Mouse (Mus musculus) small intestine, adult 10 weeks (tissue): Measurements from ENCODE around the gene Olfr1012. TPM values are rescaled to one million over a fixed set of nuclear protein-coding genes. Genes with fewer than 3 reads are reported as not detected.

Experiments
- polyA plus RNA-seq: library from polyadenylated mRNA; stranded (reverse); fragments of 350-450 nt; fragmentation: Illumina TruSeq; extraction: RNeasy Lipid Tissue Mini Kit (QIAGEN cat#74804); gene quantifications from one replicate; pipeline ENCODE4 v1.2.3, GENCODE M21; 2014; ENCODE audit warnings: low replicate concordance

The Olfr1012 gene
- polyA plus RNA-seq, result not detected

DNA sequence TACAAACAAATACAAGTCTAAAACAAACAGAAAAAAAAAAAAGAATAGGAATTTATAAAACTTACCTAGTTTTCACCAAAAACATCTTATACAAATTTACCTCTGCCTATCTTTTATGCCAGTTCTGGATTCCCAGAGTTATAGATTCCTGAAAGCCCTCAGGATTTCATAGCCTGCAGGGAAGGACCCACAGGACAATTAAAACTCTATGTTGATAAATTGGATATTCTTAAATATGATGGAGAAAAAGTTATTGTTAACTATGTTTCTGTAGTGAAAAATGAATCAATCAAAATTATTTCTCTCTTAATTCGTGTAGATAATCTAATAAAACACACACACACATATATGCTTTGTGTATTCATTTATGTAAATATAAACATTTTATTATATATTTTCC is at the start of gene Olfr1012:
TSS of gene Olfr1012 (minus strand) at position 101 of the 400 bp plus-strand sequence.

DNA sequence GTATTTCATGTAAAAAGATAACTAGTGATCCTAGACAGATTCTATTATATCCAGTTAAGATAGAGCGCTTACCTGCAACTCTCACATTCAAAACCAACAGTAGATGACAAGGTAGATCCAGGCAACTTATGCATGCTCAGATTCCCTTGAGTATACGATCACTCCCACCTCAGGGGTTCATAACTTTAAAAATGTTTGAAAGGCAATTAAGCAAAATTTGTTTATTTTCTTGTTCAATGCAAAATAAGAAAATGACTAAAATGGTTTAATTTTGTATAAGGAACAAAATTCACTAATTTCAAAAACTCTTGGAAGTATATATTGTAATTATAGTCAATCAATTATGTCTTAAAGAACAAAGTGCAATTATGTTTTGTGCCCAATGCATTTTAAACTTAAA is 39.9 kb upstream of the Olfr1012 start, which contains the start of gene Olfr1016:
TSS of gene Olfr1016 (minus strand) at position 101 of the 400 bp plus-strand sequence.

DNA sequence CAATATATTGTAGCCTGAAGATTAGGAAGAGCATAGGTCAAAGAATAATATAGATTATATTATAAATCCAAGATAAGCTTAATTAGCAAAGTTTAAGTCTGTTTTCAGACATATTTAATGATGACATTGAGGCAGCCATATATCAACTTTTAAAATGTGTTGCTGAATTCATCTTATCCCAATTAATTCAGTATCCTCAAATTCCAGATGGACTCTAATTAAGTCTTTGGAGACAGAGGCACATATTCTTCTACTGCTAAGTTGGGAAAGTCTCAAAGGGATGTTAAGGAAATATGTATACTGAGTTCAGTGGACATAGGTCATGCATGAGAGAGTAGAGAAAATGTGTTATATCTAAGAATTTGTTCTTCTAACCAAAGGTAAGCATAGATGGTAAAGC is 19.2 kb upstream of the Olfr1012 start, which contains the start of gene Olfr1015:
TSS of gene Olfr1015 (plus strand) at position 301 of the 400 bp plus-strand sequence.

DNA sequence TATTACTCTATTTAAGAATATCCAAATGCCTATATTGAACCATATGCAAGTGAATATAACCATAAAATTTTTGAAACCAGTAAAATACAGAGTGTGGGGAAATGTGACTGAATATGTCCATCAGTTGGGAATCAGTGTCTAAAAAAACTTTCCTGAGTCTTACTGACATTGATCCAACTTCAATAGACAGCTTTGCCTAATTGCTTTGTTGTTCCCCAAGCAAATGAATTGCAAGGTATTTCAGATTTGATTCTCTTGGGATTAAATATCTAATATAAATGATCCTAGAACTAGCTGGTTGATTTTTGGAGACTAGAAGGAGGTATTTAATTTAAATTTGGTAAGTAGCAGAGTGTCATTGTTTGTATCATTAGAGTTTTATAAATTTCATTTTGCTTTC is 9.8 kb upstream of the Olfr1012 start, which contains the start of gene Olfr1014:
TSS of gene Olfr1014 (plus strand) at position 301 of the 400 bp plus-strand sequence.

DNA sequence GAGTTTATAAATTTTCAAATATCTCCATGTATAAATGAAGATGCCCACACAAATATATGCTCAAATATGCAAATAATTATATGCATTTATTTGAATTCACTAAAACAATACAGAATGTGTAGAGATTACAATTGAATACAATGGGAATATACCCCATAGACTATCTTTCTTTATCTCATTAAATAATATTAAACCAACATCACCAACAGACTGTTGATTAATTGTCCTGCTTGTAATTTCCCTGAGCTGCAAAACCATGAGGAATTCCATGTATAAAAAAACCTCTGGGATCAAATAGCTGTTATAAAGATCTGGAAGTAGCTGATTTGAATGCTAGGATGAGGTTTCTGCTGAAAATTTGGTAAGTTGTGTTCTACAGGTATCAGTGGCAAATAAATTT is 4.2 kb upstream of the Olfr1012 start, which contains the start of gene Olfr1013:
TSS of gene Olfr1013 (plus strand) at position 301 of the 400 bp plus-strand sequence.

DNA sequence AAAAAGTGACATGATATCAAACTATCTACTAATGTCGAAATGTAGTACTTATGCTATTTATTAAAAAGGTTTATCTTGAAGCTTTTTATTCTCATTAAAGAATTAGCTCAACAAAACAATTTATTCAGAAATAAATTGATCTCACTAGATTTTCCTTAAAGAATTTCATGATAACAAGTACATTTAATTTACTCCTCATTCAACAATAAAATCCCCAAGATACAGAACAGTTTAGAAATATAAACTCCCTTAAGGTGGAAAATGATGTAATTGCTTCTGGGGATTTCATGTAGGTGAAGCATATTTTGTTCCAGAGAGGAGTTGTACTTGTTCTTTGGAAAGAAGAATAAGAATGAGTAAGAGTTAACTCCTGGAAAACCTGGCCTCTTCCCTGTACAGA is 47.4 kb downstream of the Olfr1012 start, which contains the start of gene Olfr1009:
TSS of gene Olfr1009 (plus strand) at position 301 of the 400 bp plus-strand sequence.

Other genes with a start within 250 kb of the Olfr1012 start
- gene 4833423E24Rik, start 243.7 kb downstream of the Olfr1012 start, polyA plus RNA-seq, result 0.22 TPM
- not detected for gene Olfr996, start 183.6 kb downstream of the Olfr1012 start, polyA plus RNA-seq
- not detected for gene Olfr998, start 173.8 kb downstream of the Olfr1012 start, polyA plus RNA-seq
- not detected for gene Olfr1000, start 150.9 kb downstream of the Olfr1012 start, polyA plus RNA-seq
- not detected for gene Olfr1002, start 112.1 kb downstream of the Olfr1012 start, polyA plus RNA-seq
- not detected for gene Olfr154, start 98.3 kb downstream of the Olfr1012 start, polyA plus RNA-seq
- not detected for gene Olfr1006, start 84.0 kb downstream of the Olfr1012 start, polyA plus RNA-seq
- not detected for gene Olfr1008, start 73.3 kb downstream of the Olfr1012 start, polyA plus RNA-seq
- gene Olfr1009, start 47.3 kb downstream of the Olfr1012 start, polyA plus RNA-seq, result not detected
- gene Olfr1013, start 4.3 kb upstream of the Olfr1012 start, polyA plus RNA-seq, result not detected
- gene Olfr1014, start 9.9 kb upstream of the Olfr1012 start, polyA plus RNA-seq, result not detected
- gene Olfr1015, start 19.3 kb upstream of the Olfr1012 start, polyA plus RNA-seq, result not detected
- not detected for gene Olfr1016, start 39.8 kb upstream of the Olfr1012 start, polyA plus RNA-seq
- gene Olfr1018, start 55.7 kb upstream of the Olfr1012 start, polyA plus RNA-seq, result not detected
- not detected for gene Olfr1019, start 82.7 kb upstream of the Olfr1012 start, polyA plus RNA-seq
- not detected for gene Olfr1020, start 84.3 kb upstream of the Olfr1012 start, polyA plus RNA-seq
- not detected for gene Olfr1022, start 105.8 kb upstream of the Olfr1012 start, polyA plus RNA-seq
- gene Olfr1023, start 122.9 kb upstream of the Olfr1012 start, polyA plus RNA-seq, result not detected
- not detected for gene Olfr1024, start 142.3 kb upstream of the Olfr1012 start, polyA plus RNA-seq
- not detected for gene Olfr1025-ps1, start 152.4 kb upstream of the Olfr1012 start, polyA plus RNA-seq
- gene Olfr1026, start 158.8 kb upstream of the Olfr1012 start, polyA plus RNA-seq, result not detected
- gene Olfr1028, start 187.7 kb upstream of the Olfr1012 start, polyA plus RNA-seq, result not detected
- not detected for gene Olfr1029, start 211.1 kb upstream of the Olfr1012 start, polyA plus RNA-seq
- gene Olfr1030, start 216.5 kb upstream of the Olfr1012 start, polyA plus RNA-seq, result not detected
- gene Olfr1031, start 227.5 kb upstream of the Olfr1012 start, polyA plus RNA-seq, result not detected
- gene Olfr1032, start 242.8 kb upstream of the Olfr1012 start, polyA plus RNA-seq, result not detected